Mouse (Mus musculus): ENCODE measurements around the gene Pspc1.

- TF ChIP-seq POLR2A (IDR thresholded peaks at IDR 0.05; ENCODE audit: borderline replicate concordance, extremely low read depth, insufficient read depth, insufficient read length, poor library complexity, severe bottlenecking) (no peak), CTCF (IDR thresholded peaks at IDR 0.05; ENCODE audit: borderline replicate concordance, extremely low read depth, insufficient read depth, insufficient read length) (no peak)
Measured at GRCm38 (mm10) chr14:56689766-56690165, 88.3 kb downstream of the Pspc1 start.
